Mouse (Mus musculus) heart, postnatal 25 days (tissue): ENCODE data around the gene Hmcn1. TPM values are rescaled to one million over a fixed set of nuclear protein-coding genes. Genes with fewer than 3 reads are reported as not detected.

Experiments
- DNase-seq: peaks from one replicate; pipeline ENCODE4 v3.0.0; 2022; ENCODE audit warnings: low spot score
- intact Hi-C: fragments of 180-260 bp; cut with DNase I; formaldehyde crosslinking; loops from one replicate; pipeline ENCODE4 v1.15.1; 2025
- total RNA-seq, 2 experiments: library from RNA; stranded (reverse); gene quantifications; 2 replicates each; pipeline ENCODE4 v1.2.3; 2021

The Hmcn1 gene
- 10 to 100 TPM; 15.8 to 16.9 TPM for total RNA-seq

GRCm38 (mm10) chr1:150993162-150994064 is at the start of gene Hmcn1:
Gene Hmcn1 (minus strand): TSS chr1:150993435.
- intact Hi-C loops = loop anchor here (2.0 to 5.0 kb wide), 3 partner anchors 15 to 71 kb away; no protein-coding TSS in a partner anchor
- DNase-seq = peak; percentile 58

GRCm38 (mm10) chr1:151040945-151041649 is 47.9 kb upstream of the Hmcn1 start:
- intact Hi-C loops = no loop called here

GRCm38 (mm10) chr1:151040290-151040689 is 47.1 kb upstream of the Hmcn1 start:
- intact Hi-C loops = no loop called here
- DNase-seq = no peak

More at GRCm38 (mm10) chr1:151040945-151041649, 47.9 kb upstream of the Hmcn1 start:
- no peak for DNase-seq

DNA sequence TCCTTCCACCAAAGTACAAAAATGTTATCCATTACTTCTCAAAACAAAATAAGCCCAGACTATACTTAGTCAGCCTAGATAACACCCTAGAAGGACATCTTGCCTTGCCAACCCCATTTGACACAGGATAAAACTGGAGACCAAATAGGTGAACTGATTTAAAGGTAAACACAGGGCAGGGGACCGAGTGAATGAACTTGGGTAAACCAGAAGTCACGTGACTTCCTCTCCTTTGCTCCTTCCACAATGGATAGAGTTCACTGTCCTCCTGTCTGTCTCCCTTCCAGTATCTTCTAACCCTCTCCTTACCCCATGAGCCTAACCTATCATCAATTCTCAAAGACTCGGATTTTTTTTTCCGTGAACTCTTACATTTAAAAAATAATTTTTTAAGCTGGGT is 46.0 kb upstream of the Hmcn1 start:
- DNase-seq = no peak
- intact Hi-C loops = no loop called here

DNA sequence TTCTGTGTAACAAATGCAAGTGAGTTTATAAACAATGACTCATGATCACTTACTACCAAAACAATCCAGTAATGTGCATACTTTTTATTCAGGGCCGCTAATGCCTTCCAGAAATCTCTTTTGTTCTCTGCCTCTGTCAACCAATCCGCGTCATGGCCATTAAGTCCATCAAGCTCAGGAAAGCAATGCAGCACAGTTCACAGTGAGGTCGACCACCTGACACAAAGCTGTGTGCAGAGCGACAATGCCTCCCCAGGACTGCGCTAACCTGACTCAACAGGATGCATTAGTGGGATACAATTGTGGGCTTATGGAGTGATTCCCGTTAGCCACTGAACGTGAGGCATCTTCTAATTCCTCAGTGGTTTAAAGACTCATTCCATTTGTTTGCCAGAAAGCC is 45.3 kb upstream of the Hmcn1 start:
- intact Hi-C loops = no loop called here
- no peak for DNase-seq

GRCm38 (mm10) chr1:151036405-151036985 is 43.3 kb upstream of the Hmcn1 start:
- intact Hi-C loops = no loop called here

DNA sequence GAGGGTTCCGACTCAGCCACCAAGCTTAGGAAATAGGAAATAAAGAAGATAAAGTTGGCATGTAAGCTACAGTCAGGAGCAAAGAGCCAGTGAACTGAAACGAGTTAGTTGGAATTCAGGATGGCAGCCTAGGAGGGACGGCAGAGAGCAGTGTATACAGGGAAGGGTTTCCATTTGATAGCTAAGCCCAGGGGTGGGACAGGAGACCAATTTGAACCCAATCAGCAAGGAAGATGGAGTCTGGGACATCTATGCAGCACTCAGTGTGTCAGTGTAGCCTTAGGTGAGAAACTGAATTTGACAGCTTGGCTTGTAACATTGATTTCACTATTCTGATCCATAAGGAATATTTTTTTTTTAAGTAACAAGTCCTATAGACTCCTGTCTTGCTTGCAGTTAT is 42.5 kb upstream of the Hmcn1 start:
- intact Hi-C loops = loop anchor here (1.0 to 2.0 kb wide), 3 partner anchors 43 to 354 kb away; no protein-coding TSS in a partner anchor
- no peak for DNase-seq

More at GRCm38 (mm10) chr1:151036405-151036985, 43.3 kb upstream of the Hmcn1 start:
- no peak for DNase-seq

- peak; percentile 16 for DNase-seq
- intact Hi-C loops = loop anchor here (1.0 to 2.0 kb wide), 3 partner anchors 44 to 354 kb away; no protein-coding TSS in a partner anchor
Observed at GRCm38 (mm10) chr1:151034993-151035592, 41.9 kb upstream of the Hmcn1 start.

GRCm38 (mm10) chr1:151033291-151033690 is 40.1 kb upstream of the Hmcn1 start:
- intact Hi-C loops = no loop called here
- no peak for DNase-seq

GRCm38 (mm10) chr1:151031581-151031980 is 38.3 kb upstream of the Hmcn1 start:
- intact Hi-C loops = no loop called here
- no peak for DNase-seq

DNA sequence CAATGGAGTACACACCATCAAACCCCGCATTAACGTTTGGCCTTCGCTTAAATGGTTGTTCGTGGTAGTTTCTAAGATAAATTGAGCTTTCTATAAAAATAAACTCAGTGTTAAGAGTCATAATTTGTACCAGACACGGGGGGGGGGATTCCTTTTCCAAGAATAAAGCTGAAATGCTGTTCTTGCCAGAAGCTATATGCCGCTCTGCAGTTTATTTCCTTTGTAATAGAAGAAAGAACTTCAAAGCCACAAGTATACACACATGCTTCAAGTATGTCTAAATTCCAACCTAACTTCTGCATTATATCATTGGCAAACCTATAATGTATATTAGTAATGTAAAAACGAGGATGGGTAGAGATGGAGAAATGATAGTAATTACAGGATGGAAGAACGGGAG is 37.9 kb upstream of the Hmcn1 start:
- no peak for DNase-seq
- intact Hi-C loops = no loop called here

DNA sequence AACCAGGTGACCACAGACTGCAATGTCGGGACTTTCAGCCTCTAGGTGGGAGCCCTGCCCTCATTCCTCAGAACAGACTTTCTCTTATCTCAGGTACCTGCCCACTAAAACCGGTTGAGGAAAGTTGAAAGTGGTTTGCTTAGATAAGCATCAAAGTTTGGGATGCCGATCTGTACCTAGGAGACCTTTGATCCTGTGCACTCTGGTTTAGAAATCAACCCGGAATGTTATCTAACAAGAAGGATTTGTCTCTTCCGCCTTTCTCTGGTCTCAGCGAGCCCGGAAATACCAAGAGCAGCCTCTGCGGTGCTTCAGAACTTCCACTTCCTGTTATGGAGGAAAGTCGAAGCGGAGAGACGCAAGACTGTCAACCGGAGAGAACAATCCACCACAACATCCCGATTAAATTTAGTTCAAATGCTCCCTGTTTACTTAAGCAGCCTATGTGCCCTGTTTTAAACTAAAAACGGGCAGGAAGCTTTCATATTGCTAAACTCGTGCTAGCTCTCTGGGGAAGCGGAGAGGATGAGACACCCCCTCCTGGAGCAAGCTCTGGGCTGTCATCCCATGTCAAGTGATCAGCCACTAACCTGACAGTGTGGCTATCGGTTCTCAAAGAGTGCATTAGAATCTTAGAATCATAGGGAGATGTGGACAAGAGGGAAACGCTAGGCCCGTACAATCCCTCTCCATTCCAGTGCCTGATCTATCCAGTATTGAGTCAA is 32.0 kb upstream of the Hmcn1 start:
- no peak for DNase-seq
- intact Hi-C loops = no loop called here

- no peak for DNase-seq
Observed at GRCm38 (mm10) chr1:151019273-151019890, 26.1 kb upstream of the Hmcn1 start.

GRCm38 (mm10) chr1:151011056-151011455 is 17.8 kb upstream of the Hmcn1 start:
- DNase-seq = peak; percentile 10
- intact Hi-C loops = no loop called here

More at GRCm38 (mm10) chr1:151019273-151019890, 26.1 kb upstream of the Hmcn1 start:
- intact Hi-C loops = no loop called here

- no peak for DNase-seq
- intact Hi-C loops = loop anchor here (1.0 to 2.0 kb wide), 4 partner anchors 16 to 469 kb away; partner anchors contain the start of gene Hmcn1
Observed at GRCm38 (mm10) chr1:151009115-151009797, 16.0 kb upstream of the Hmcn1 start.

DNA sequence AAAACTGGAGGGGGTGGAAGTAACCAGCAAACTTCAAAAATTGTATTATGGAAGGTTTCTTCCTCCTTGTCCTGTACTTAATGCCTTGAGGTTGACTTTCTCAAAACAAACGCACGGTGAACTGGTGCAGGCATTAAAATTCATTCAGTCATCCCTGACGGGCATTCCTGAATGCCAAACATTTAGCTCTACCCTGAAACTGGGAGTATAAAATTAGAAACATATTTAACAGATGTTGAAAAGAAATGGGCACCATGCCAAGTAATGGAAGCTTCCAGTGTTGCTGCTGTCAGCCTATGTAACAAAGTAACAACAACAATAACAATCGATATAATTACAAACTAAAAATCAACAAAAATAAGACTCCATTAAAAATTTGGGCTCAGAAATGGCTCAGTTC is 14.5 kb upstream of the Hmcn1 start:
- DNase-seq = no peak
- intact Hi-C loops = loop anchor here (2.0 kb wide), 3 partner anchors 15 to 227 kb away; partner anchors contain the start of gene Hmcn1

DNA sequence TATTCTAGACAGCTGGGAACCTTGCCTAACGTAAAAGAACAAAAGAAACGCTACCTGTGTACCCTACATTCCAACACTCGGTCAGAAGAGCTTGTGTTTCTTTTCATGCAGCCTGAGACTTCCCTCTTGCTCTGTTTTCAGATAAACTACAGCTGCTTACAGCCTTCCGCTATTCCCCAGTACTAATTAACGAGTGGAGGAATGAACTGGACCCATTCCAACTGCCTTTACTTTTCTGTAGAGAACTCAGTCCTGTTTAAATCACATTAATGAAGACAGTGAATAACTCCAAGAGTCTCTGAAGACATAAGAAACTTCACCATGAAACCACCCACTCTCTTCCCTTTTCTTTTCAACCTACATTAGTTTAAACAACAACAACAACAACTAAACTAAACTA is 10.8 kb upstream of the Hmcn1 start:
- no peak for DNase-seq
- intact Hi-C loops = no loop called here

- intact Hi-C loops = no loop called here
- no peak for DNase-seq
Observed at GRCm38 (mm10) chr1:151001868-151002428, 8.7 kb upstream of the Hmcn1 start.
